Mouse (Mus musculus) heart, adult 2 months (tissue): ENCODE data around the gene Ephb2.

ENCODE experiments used
- CTCF ChIP-seq: fragments of 200-600 bp; IDR thresholded peaks from 2 replicates; pipeline ENCODE4 v1.8.1; 2022; ENCODE audit warnings: antibody characterized with exemption, mild to moderate bottlenecking, moderate library complexity
- EP300 ChIP-seq: fragments of 200-500 bp; IDR thresholded peaks from 2 replicates; pipeline ENCODE4 v1.6.1; 2011; ENCODE audit warnings: low read depth, low read length, control low read depth; ENCODE audit not compliant: insufficient read depth

DNA sequence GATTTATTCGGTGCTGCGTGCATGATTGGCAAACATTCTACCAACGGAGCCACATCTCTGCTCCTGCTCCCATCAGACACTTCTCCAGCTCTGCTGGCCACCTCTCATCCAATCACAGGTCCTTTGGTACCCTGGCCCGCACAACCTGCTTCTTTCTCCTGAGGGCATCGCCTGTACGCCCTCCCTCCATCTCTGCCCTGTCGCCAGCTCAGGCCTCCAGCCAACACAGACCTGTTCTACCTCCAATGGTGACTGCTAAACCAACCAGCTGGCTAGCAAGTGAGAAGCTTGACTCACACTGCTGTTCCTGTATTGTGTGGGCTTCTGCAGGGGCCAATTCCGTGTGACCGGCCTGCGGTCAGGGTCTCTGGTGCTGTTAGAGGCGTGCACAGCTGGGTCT lies 134.6 kb downstream of the Ephb2 start:
- no peak for TF ChIP-seq CTCF
- no peak for TF ChIP-seq EP300
